Mouse (Mus musculus) bone marrow, adult 2 months (tissue): ENCODE results near the gene Sorcs1.

Experiments
- CTCF ChIP-seq: fragments of 200-500 bp; IDR thresholded peaks from 2 replicates; pipeline ENCODE4 v1.5.1; 2011; ENCODE audit warnings: low read length, control low read depth; ENCODE audit not compliant: control insufficient read depth, insufficient read depth
- POLR2A ChIP-seq: fragments of 200-500 bp; IDR thresholded peaks from 2 replicates; pipeline ENCODE4 v1.6.1; 2011; ENCODE audit warnings: low read depth, mild to moderate bottlenecking, control low read depth, low read length, borderline replicate concordance; ENCODE audit not compliant: control insufficient read depth

GRCm38 (mm10) chr19:50395731-50396130 lies 282.7 kb downstream of the Sorcs1 start:
- no peak for TF ChIP-seq CTCF
- no peak for TF ChIP-seq POLR2A
